Mouse (Mus musculus): ENCODE measurements around the gene Fnip2. TPM values are rescaled to one million over a fixed set of nuclear protein-coding genes. Genes with fewer than 3 reads are reported as not detected.
A peak's percentile ranks its signal among the peaks of the same experiment; 100 is the strongest.
"Not testable (repeated sequence)": the region's sequence is repeated elsewhere in the genome, so short reads cannot be mapped to it uniquely, and the experiment has no call there.

Fnip2 gene
- total and polyA plus RNA-seq, 2 experiments from 2014 or later: 2.1 to 18.3 TPM

DNA sequence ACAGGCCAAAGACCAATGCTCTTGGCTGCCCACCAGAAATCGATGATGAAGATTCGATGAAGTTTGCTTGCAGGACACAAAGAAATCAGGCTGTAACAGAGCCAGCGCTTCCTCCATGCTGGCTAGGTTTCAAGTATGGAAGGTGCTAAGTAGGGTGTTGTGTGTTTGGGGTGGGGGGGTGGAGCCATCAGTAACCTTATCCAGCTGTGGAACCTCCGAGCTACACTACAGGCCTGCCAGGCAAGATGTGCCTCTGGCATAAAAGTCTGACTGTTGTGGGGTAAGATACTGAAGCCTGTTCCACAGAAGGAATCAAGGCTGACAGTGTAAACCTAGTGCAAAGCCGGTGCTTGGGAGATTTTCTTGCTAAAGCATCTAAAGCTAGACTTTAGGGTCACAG is 119.2 kb downstream of the Fnip2 start:
- H3K9ac ChIP-seq (replicated peaks; ENCODE audit: low read depth, low read length): no peak overlapping the region
- H3K4me3 ChIP-seq (ENCODE audit: low read depth, low read length): no peak overlapping the region
- H3K27me3 ChIP-seq (ENCODE audit: control insufficient read depth, insufficient read depth, low read length): no peaks in the 10 kb centered on the region
- no peak for ATAC-seq (ENCODE audit: insufficient read depth, low read depth)
- 67% methylated on average over 5 of the region's 5 CpGs for WGBS
- H3K4me1 ChIP-seq (ENCODE audit: control insufficient read depth, insufficient read depth): no peaks in the 10 kb centered on the region
- no peaks in the 10 kb centered on the region for H3K9me3 ChIP-seq (replicated peaks; ENCODE audit: control insufficient read depth, low read length)
- no peaks in the 10 kb centered on the region for H3K36me3 ChIP-seq (replicated peaks; ENCODE audit: control insufficient read depth, insufficient read depth, low read length)
- no peak for TF ChIP-seq CTCF (IDR thresholded peaks at IDR 0.05; ENCODE audit: low read depth)
- no peak for TF ChIP-seq EP300 (IDR thresholded peaks at IDR 0.05; ENCODE audit: low read depth)
- no peak overlapping the region for H3K4me2 ChIP-seq (ENCODE audit: low read depth, low read length)
- DNase-seq (ENCODE audit: low spot score): no peak
- H3K27ac ChIP-seq (ENCODE audit: low read depth): no peak overlapping the region

DNA sequence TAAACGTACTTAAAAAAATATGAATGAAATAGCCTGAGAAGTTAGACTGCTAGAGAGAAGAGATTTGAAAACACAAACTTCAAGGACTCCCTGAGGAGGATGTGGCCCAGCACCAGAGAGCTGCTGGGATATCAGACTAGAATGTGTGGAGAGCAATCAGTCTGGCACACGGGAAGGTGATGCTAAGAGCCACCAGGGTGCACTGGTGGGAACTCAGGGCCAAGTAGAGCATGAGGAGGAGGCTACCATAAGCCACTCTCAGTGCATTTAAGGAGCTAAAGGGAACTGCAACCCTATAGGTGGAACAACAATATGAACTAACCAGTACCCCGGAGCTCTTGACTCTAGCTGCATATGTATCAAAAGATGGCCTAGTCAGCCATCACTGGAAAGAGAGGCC is 120.9 kb downstream of the Fnip2 start:
- not testable (repeated sequence) for H3K9me3 ChIP-seq (replicated peaks; ENCODE audit: control insufficient read depth, low read length); H3K4me3 ChIP-seq (ENCODE audit: low read depth, low read length); H3K27ac ChIP-seq (ENCODE audit: low read depth); ATAC-seq (ENCODE audit: insufficient read depth, low read depth); DNase-seq (ENCODE audit: low spot score); H3K4me1 ChIP-seq (ENCODE audit: control insufficient read depth, insufficient read depth); H3K36me3 ChIP-seq (replicated peaks; ENCODE audit: control insufficient read depth, insufficient read depth, low read length); H3K9ac ChIP-seq (replicated peaks; ENCODE audit: low read depth, low read length); H3K27me3 ChIP-seq (ENCODE audit: control insufficient read depth, insufficient read depth, low read length); H3K4me2 ChIP-seq (ENCODE audit: low read depth, low read length)
- WGBS: 75% methylated on average over 3 of the region's 3 CpGs

DNA sequence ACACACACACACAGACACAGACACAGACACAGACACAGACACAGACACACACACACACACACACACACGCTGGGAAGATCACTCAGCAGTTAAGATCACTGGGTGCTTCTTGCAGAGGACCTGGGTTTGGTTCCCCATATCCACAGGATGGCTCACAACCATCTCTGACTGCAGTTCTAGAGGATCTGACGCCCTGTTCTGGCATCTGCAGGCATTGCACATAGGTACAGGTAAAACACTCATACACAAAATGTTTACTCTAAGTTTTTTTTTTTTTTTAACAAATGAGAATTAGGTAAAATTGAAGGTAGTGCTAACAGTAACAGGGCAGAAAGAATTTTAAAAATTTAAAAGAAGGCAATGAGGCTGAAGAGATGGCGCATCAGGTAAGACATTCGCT is 121.5 kb downstream of the Fnip2 start:
- Histone ChIP-seq H3K36me3 (replicated peaks; ENCODE audit: control insufficient read depth, insufficient read depth, low read length) (no peaks in the 10 kb centered on the region), H3K4me2 (ENCODE audit: low read depth, low read length) (no peak overlapping the region), H3K27ac (ENCODE audit: low read depth) (no peak overlapping the region), H3K4me3 (ENCODE audit: low read depth, low read length) (no peak overlapping the region), H3K4me1 (ENCODE audit: control insufficient read depth, insufficient read depth) (no peaks in the 10 kb centered on the region), H3K9me3 (replicated peaks; ENCODE audit: control insufficient read depth, low read length) (no peaks in the 10 kb centered on the region), H3K27me3 (ENCODE audit: control insufficient read depth, insufficient read depth, low read length) (no peaks in the 10 kb centered on the region), H3K9ac (replicated peaks; ENCODE audit: low read depth, low read length) (no peak overlapping the region)
- DNase-seq (ENCODE audit: low spot score): no peak
- ATAC-seq (ENCODE audit: insufficient read depth, low read depth): no peak
- TF ChIP-seq EP300 (IDR thresholded peaks at IDR 0.05; ENCODE audit: low read depth) (no peak), CTCF (IDR thresholded peaks at IDR 0.05; ENCODE audit: low read depth) (no peak)
- 85% methylated on average over 4 of the region's 4 CpGs for WGBS

DNA sequence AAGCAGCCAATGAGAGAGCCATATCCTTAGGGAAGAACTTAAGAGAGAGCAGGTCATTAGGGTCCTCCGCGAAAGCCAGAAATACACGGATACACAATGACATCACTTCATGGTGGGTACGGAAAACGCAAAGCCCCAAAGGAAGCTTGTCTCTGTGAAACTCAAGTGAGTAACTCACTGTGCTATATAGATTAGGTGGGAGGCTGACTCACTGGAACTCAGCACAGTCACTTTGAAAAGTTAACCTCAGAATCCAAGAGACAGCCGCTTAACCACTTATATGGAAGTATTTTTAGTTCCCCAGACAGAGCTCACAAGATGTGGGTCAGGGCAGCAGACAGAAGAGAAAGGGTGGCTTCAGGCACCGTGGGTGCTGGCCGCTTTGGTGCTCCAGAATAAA is 122.6 kb downstream of the Fnip2 start:
- Histone ChIP-seq H3K36me3 (replicated peaks; ENCODE audit: control insufficient read depth, insufficient read depth, low read length) (no peaks in the 10 kb centered on the region), H3K27me3 (ENCODE audit: control insufficient read depth, insufficient read depth, low read length) (no peaks in the 10 kb centered on the region), H3K9ac (replicated peaks; ENCODE audit: low read depth, low read length) (no peak overlapping the region), H3K27ac (ENCODE audit: low read depth) (no peak overlapping the region; the same call in 1 of the 2 replicates), H3K4me1 (ENCODE audit: control insufficient read depth, insufficient read depth) (no peaks in the 10 kb centered on the region), H3K4me2 (ENCODE audit: low read depth, low read length) (no peak overlapping the region), H3K4me3 (ENCODE audit: low read depth, low read length) (no peak overlapping the region), H3K9me3 (replicated peaks; ENCODE audit: control insufficient read depth, low read length) (no peaks in the 10 kb centered on the region)
- 49% methylated on average over 8 of the region's 8 CpGs for WGBS
- ATAC-seq (ENCODE audit: insufficient read depth, low read depth) (0 out of 2 replicates have a peak, but pooled peaks have one; percentile 36), DNase-seq (ENCODE audit: low spot score) (no peak)
- TF ChIP-seq CTCF (IDR thresholded peaks at IDR 0.05; ENCODE audit: low read depth): no peak
- TF ChIP-seq EP300 (IDR thresholded peaks at IDR 0.05; ENCODE audit: low read depth): no peak

DNA sequence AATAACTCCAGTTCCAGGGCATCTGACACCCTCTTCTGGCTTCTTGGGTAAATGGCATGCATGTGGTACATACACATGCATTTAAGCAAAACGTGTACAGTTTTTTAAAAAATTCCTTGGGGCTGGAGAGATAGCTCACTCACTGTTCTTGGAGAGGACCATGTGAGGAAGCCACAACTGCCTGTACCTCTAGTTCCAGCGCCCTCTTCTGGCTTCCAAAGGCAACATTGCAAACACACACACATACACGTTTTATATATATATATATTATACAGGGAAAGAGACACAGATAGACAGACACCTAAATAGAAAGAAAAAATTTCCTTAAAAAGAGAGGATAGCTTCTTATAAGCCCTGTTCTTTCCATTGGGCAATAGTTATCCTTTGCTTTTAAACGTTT is 123.7 kb downstream of the Fnip2 start:
- Histone ChIP-seq H3K4me3 (ENCODE audit: low read depth, low read length) (no peak overlapping the region), H3K36me3 (replicated peaks; ENCODE audit: control insufficient read depth, insufficient read depth, low read length) (no peaks in the 10 kb centered on the region), H3K4me2 (ENCODE audit: low read depth, low read length) (no peak overlapping the region), H3K4me1 (ENCODE audit: control insufficient read depth, insufficient read depth) (no peaks in the 10 kb centered on the region), H3K9me3 (replicated peaks; ENCODE audit: control insufficient read depth, low read length) (no peaks in the 10 kb centered on the region), H3K27me3 (ENCODE audit: control insufficient read depth, insufficient read depth, low read length) (no peaks in the 10 kb centered on the region), H3K9ac (replicated peaks; ENCODE audit: low read depth, low read length) (no peak overlapping the region), H3K27ac (ENCODE audit: low read depth) (no peak overlapping the region)
- no peak for TF ChIP-seq EP300 (IDR thresholded peaks at IDR 0.05; ENCODE audit: low read depth)
- TF ChIP-seq CTCF (IDR thresholded peaks at IDR 0.05; ENCODE audit: low read depth): no peak
- 65% methylated on average over 4 of the region's 4 CpGs for WGBS
- DNase-seq (ENCODE audit: low spot score) (no peak), ATAC-seq (ENCODE audit: insufficient read depth, low read depth) (no peak)

DNA sequence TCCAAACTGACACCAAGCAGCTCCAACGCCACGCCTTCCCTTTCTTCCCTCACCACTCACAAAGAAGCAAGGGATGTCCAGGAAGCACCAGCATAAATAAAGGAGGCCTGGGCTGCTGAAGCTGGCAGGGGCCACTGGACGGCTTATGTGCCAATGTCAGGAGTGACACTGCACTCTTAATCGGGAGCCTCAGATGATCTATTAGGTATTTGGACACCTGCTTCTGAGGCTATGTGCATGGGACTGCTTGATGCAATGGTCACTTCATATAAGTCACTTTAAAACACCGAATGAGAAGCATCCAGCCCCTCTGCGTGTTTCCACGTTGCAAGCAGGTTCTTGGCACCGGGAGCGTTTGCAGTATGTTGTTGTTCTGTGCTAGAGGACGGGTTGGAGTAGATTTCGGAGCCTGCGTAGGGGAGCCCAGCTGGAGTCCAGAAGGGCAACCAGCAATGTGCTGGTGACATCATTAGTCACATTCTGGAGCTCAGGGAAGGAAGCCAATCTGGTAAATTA is 126.6 kb downstream of the Fnip2 start:
- Histone ChIP-seq H3K9me3 (replicated peaks; ENCODE audit: control insufficient read depth, low read length) (no peaks in the 10 kb centered on the region), H3K4me1 (ENCODE audit: control insufficient read depth, insufficient read depth) (no peaks in the 10 kb centered on the region), H3K27me3 (ENCODE audit: control insufficient read depth, insufficient read depth, low read length) (no peaks in the 10 kb centered on the region), H3K4me3 (ENCODE audit: low read depth, low read length) (no peak overlapping the region), H3K36me3 (replicated peaks; ENCODE audit: control insufficient read depth, insufficient read depth, low read length) (no peaks in the 10 kb centered on the region), H3K27ac (ENCODE audit: low read depth) (no peak overlapping the region), H3K9ac (replicated peaks; ENCODE audit: low read depth, low read length) (no peak overlapping the region), H3K4me2 (ENCODE audit: low read depth, low read length) (no peak overlapping the region)
- ATAC-seq (ENCODE audit: insufficient read depth, low read depth): no peak
- 72% methylated on average over 12 of the region's 12 CpGs for WGBS
- TF ChIP-seq CTCF (IDR thresholded peaks at IDR 0.05; ENCODE audit: low read depth) (no peak), EP300 (IDR thresholded peaks at IDR 0.05; ENCODE audit: low read depth) (no peak)
- DNase-seq (ENCODE audit: low spot score): no peak
